Mouse (Mus musculus) limb, embryonic 12.5 days (tissue): ENCODE results near the gene Olfr1387. TPM values are rescaled to one million over a fixed set of nuclear protein-coding genes. Genes with fewer than 3 reads are reported as not detected.
"Not testable (repeated sequence)": the region's sequence is repeated elsewhere in the genome, so short reads cannot be mapped to it uniquely, and the experiment has no call there.

ENCODE experiments used
- ATAC-seq: fragments of 200-750 bp; cut with Nextera tagmentation; 2 replicates; pipeline ENCODE4 v1.8.0; 2017; ENCODE audit warnings: low read depth, moderate TSS enrichment; ENCODE audit not compliant: insufficient number of reproducible peaks, insufficient read depth, low FRiP score, low TSS enrichment
- H3K27ac ChIP-seq: fragments of 300-500 bp; sonication (generic); 2 replicates; pipeline ENCODE4 v1.5.1; 2016; ENCODE audit warnings: mild to moderate bottlenecking, moderate library complexity
- H3K27me3 ChIP-seq: fragments of 300-500 bp; sonication (generic); 2 replicates; pipeline ENCODE4 v1.6.1; 2016; ENCODE audit warnings: mild to moderate bottlenecking, moderate library complexity
- H3K36me3 ChIP-seq: fragments of 300-500 bp; sonication (generic); 2 replicates; pipeline ENCODE4 v1.6.1; 2016; ENCODE audit warnings: mild to moderate bottlenecking, moderate library complexity
- H3K4me1 ChIP-seq: fragments of 300-500 bp; sonication (generic); replicated peaks from 2 replicates; pipeline ENCODE4 v1.6.1; 2016
- H3K4me2 ChIP-seq: fragments of 300-500 bp; sonication (generic); 2 replicates; pipeline ENCODE4 v1.6.1; 2016; ENCODE audit warnings: mild to moderate bottlenecking, moderate library complexity
- H3K4me3 ChIP-seq: fragments of 300-500 bp; sonication (generic); replicated peaks from 2 replicates; pipeline ENCODE4 v1.5.1; 2016; ENCODE audit warnings: mild to moderate bottlenecking
- H3K9ac ChIP-seq: fragments of 300-500 bp; sonication (generic); replicated peaks from 2 replicates; pipeline ENCODE4 v1.6.1; 2016; ENCODE audit warnings: mild to moderate bottlenecking, moderate library complexity
- H3K9me3 ChIP-seq: fragments of 300-500 bp; sonication (generic); 2 replicates; pipeline ENCODE4 v1.6.1; 2016; ENCODE audit warnings: mild to moderate bottlenecking, moderate library complexity
- WGBS: fragments of 180-500 bp; shearing (Covaris S2); methylation state at CpG from one replicate; pipeline ENCODE4 v1.1.7; 2016; 5-methylcytosine and 5-hydroxymethylcytosine counted together
- polyA plus RNA-seq: library from polyadenylated mRNA; unstranded; fragments of >200 nt; fragmentation: Nextera tagmentation; extraction: Ambion mirVana; gene quantifications from 2 replicates; pipeline ENCODE4 v1.2.1, GENCODE M21; 2016

The Olfr1387 gene
- polyA plus RNA-seq: not detected in 2 replicates

DNA sequence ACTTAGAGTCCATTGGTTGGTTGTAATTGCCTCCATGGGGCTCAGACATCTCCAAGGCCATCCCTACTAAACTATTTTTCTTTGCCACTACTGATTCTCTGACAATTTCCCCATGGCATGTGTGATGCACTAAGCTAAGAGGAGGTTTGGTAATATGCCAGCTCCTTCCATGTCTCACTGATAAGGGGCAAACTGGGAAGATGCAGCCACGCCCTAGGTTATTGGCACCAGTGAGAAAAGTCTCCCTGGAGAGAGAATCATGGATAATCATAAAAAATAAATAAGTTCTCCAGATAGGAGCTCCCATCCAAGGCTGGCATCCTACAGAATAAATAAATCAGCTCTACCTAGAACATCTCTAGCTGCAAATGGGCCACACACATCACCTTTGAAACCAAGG, at the start of gene Olfr1387:
Gene Olfr1387, plus strand, starts transcription at position 301 of the 400 bp plus-strand sequence.
- 73% methylated on average over 1 of the region's 1 CpGs for WGBS
- Histone ChIP-seq H3K27ac (no peak within 1 kb of the TSS), H3K36me3 (no peaks in the 10 kb centered on the region), H3K27me3 (no peaks in the 10 kb centered on the region), H3K9me3 (no peaks in the 10 kb centered on the region), H3K4me2 (no peak within 1 kb of the TSS), H3K9ac (no peak within 1 kb of the TSS), H3K4me3 (no peak within 1 kb of the TSS), H3K4me1 (no peaks in the 10 kb centered on the region)
- ATAC-seq: no peak

GRCm38 (mm10) chr11:49406784-49407183, 48.4 kb upstream of the Olfr1387 start:
- no peaks in the 10 kb centered on the region for H3K4me1 ChIP-seq
- H3K36me3 ChIP-seq: no peaks in the 10 kb centered on the region
- no peaks in the 10 kb centered on the region for H3K9me3 ChIP-seq
- ATAC-seq: no peak
- 82% methylated on average over 3 of the region's 3 CpGs for WGBS
- no peak overlapping the region for H3K4me3 ChIP-seq
- H3K27me3 ChIP-seq: no peaks in the 10 kb centered on the region
- H3K27ac ChIP-seq: no peak overlapping the region
- no peak overlapping the region for H3K4me2 ChIP-seq
- no peak overlapping the region for H3K9ac ChIP-seq

- WGBS: 26% methylated on average over 1 of the region's 1 CpGs
Observed at GRCm38 (mm10) chr11:49410540-49410939, 44.6 kb upstream of the Olfr1387 start.

GRCm38 (mm10) chr11:49422767-49423166, 32.4 kb upstream of the Olfr1387 start, which contains the start of gene Olfr1389:
TSS of gene Olfr1389 (plus strand) at chr11:49423067.
- Histone ChIP-seq H3K4me3 (no peak within 1 kb of the TSS), H3K9ac (no peak within 1 kb of the TSS), H3K4me2 (no peak within 1 kb of the TSS), H3K27me3 (no peaks in the 10 kb centered on the region), H3K27ac (no peak within 1 kb of the TSS), H3K9me3 (no peaks in the 10 kb centered on the region), H3K36me3 (no peaks in the 10 kb centered on the region), H3K4me1 (no peaks in the 10 kb centered on the region)
- no peak for ATAC-seq
- 89% methylated on average over 2 of the region's 2 CpGs for WGBS

More at GRCm38 (mm10) chr11:49410540-49410939, 44.6 kb upstream of the Olfr1387 start:
- ATAC-seq: no peak
- Histone ChIP-seq H3K27ac (no peak overlapping the region), H3K9ac (no peak overlapping the region), H3K4me3 (no peak overlapping the region), H3K36me3 (no peaks in the 10 kb centered on the region), H3K27me3 (no peaks in the 10 kb centered on the region), H3K4me2 (no peak overlapping the region), H3K4me1 (no peaks in the 10 kb centered on the region), H3K9me3 (no peaks in the 10 kb centered on the region)

DNA sequence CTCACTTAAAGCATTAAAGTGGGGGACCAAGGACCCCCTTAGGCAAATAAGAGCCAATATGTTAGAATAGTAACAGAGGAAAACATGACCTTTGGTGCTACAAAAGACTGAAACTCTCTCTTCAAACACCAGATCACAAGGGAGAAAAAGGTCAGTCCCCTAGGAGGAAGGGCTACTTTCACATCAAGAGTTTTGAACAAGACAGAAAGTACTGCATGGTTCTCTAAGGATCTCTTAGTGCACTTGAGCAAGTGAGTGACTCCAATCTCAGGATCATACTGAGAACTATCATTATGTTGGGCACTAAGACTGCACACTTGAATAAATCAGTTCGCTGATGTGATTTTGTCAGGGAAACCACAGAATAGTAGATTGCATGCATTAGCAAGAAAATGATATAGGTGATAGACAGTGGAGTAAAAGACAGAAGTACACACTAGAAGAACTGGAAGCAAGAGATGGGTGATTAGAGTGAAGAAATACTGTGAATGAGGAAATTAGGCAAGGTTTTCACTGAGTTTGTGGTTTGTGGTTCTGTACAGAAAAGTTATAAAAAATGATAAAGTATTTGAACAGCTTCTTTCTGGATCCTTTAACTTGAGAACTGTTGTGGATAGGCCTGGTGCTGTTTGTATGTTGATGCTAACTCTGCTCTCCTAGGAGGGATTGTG, 29.8 kb upstream of the Olfr1387 start:
- Histone ChIP-seq H3K9ac (no peak overlapping the region), H3K4me3 (no peak overlapping the region), H3K4me2 (no peak overlapping the region), H3K27me3 (no peaks in the 10 kb centered on the region), H3K36me3 (no peaks in the 10 kb centered on the region), H3K9me3 (no peaks in the 10 kb centered on the region), H3K27ac (no peak overlapping the region), H3K4me1 (no peaks in the 10 kb centered on the region)
- 95% methylated on average over 1 of the region's 1 CpGs for whole genome bisulfite sequencing
- ATAC-seq: no peak

DNA sequence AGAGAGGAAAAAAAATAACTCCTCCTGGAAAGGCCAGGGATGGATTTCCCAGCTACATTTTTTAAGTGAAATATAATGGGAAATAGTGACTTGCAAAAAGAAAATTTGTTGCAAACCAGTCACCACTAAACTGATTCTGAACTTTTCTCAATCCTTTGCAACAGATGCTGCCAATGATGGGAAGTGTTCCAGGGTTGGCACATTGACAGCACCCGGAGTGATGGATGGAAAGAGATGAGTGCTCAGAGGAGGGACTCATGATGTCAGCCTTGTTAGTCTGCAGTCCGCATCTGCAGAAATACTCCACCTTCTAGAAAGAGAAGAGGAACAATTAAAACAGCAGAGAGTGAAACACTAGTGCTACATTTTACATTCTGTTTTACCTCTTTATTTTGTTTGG, 25.5 kb upstream of the Olfr1387 start:
- WGBS: 91% methylated on average over 2 of the region's 2 CpGs
- Histone ChIP-seq H3K36me3 (no peaks in the 10 kb centered on the region), H3K27ac (no peak overlapping the region), H3K9ac (no peak overlapping the region), H3K4me2 (no peak overlapping the region), H3K9me3 (no peaks in the 10 kb centered on the region), H3K4me1 (no peaks in the 10 kb centered on the region), H3K27me3 (no peaks in the 10 kb centered on the region), H3K4me3 (no peak overlapping the region)
- ATAC-seq: no peak

GRCm38 (mm10) chr11:49436411-49436810, 18.7 kb upstream of the Olfr1387 start, which contains the start of gene Olfr1388:
TSS of gene Olfr1388 (plus strand) at chr11:49436624.
- Histone ChIP-seq H3K4me1 (no peaks in the 10 kb centered on the region), H3K4me3 (no peak within 1 kb of the TSS), H3K27ac (no peak within 1 kb of the TSS), H3K9ac (no peak within 1 kb of the TSS), H3K4me2 (no peak within 1 kb of the TSS), H3K9me3 (no peaks in the 10 kb centered on the region), H3K27me3 (no peaks in the 10 kb centered on the region), H3K36me3 (no peaks in the 10 kb centered on the region)
- 80% methylated on average over 3 of the region's 3 CpGs for WGBS
- ATAC-seq: no peak

- H3K9me3 ChIP-seq, H3K4me3 ChIP-seq, H3K27ac ChIP-seq, H3K4me1 ChIP-seq, H3K4me2 ChIP-seq, H3K27me3 ChIP-seq, H3K36me3 ChIP-seq, H3K9ac ChIP-seq, ATAC-seq: not testable (repeated sequence)
- 85% methylated on average over 3 of the region's 3 CpGs for WGBS
Observed at GRCm38 (mm10) chr11:49464746-49465145, 9.6 kb downstream of the Olfr1387 start, which contains the start of gene Olfr1386. TSS of gene Olfr1386 (plus strand) at chr11:49465046.

DNA sequence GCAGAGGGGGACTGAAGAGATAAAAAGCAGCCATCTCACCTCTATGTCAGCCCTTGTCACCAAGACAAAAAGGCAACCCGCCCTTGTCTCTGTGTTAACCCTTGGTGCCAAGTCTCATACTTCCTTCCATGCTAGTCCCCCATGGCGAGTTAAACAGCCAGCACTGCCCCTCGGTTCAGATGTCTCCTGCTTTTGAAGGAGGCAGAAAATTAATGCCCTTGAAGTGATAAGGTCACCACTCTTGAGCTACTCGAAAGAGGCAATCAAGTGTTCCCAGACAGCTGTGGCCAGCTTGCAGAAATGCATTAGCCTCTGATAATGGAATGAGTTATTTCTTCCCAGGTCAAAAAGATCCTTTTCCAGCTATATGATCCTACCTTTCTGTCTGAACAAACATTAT, 30.8 kb downstream of the Olfr1387 start:
- Histone ChIP-seq H3K27me3 (no peaks in the 10 kb centered on the region), H3K36me3 (no peaks in the 10 kb centered on the region), H3K4me2 (no peak overlapping the region), H3K27ac (no peak overlapping the region), H3K9ac (no peak overlapping the region), H3K9me3 (no peaks in the 10 kb centered on the region), H3K4me1 (no peaks in the 10 kb centered on the region), H3K4me3 (no peak overlapping the region)
- 30% methylated on average over 4 of the region's 4 CpGs for WGBS
- no peak for ATAC-seq

DNA sequence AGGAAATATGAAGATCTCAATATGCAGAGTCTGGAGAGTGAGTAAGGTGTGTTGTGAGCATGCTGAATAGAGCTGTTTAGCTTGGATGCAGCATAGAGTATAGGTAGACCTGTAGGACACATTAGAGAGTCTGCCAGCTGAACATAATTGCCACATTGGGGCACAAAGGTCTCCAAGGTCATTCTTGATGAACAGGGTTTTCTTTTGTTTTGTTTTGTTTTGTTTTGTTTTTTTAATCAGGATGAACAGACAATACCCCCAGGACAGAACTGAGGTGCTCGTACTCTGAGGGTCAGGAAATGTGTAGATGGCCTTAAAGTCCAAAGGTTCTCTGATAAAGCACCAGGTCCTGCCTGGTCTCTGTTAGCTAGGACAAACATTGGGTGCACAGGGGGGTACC, 33.6 kb downstream of the Olfr1387 start, which contains the start of gene Olfr1385:
Gene Olfr1385, plus strand, starts transcription at position 301 of the 400 bp plus-strand sequence.
- not testable (repeated sequence) for H3K36me3 ChIP-seq, H3K4me2 ChIP-seq, H3K4me1 ChIP-seq, H3K4me3 ChIP-seq, H3K27me3 ChIP-seq, H3K9ac ChIP-seq, H3K9me3 ChIP-seq, ATAC-seq, H3K27ac ChIP-seq
- whole genome bisulfite sequencing: 78% methylated on average over 1 of the region's 1 CpGs
